Mouse (Mus musculus): ENCODE results near the gene Taf11.

DNA sequence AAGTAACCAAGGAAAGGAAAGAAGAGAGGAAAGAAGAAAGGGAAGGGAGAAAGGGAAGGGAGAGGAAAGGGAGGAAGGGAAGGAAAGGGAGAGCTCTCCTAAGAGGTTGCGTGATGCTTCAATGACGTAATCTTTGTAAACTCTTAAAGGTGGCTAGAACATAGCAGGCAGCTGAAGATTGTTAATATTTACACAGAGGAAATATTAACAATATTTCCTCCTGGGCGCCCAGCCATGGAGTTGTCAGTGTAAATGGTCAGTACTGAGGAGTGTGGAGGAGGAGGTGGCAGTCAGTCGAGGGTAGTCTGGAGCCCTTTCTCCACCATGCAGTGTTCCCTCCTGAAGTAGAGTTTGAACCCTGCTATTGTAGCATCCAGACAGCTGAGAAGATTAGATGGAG, 15.4 kb upstream of the Taf11 start:
- TF ChIP-seq CTCF (IDR thresholded peaks at IDR 0.05; ENCODE audit: extremely low read depth, insufficient read depth, insufficient read length, insufficient replicate concordance) (no peak), POLR2A (IDR thresholded peaks at IDR 0.05; ENCODE audit: low read depth, low read length) (no peak)
